Mouse (Mus musculus): ENCODE measurements around the gene Myo1f. TPM values are rescaled to one million over a fixed set of nuclear protein-coding genes. Genes with fewer than 3 reads are reported as not detected.

Myo1f gene
- total RNA-seq (2021) = 1 to 10 TPM; 1.2 to 1.6 TPM
- long read RNA-seq, experiment 1, partial matches to known transcripts = 0 of 2 reads
- long read RNA-seq, experiment 1, other reads (novel, unspliced or antisense) = 1 of 2 reads
- long read RNA-seq, experiment 2, partial matches to known transcripts = 1 of 3 reads
- long read RNA-seq, experiment 2, other reads (novel, unspliced or antisense) = 0 of 3 reads

DNA sequence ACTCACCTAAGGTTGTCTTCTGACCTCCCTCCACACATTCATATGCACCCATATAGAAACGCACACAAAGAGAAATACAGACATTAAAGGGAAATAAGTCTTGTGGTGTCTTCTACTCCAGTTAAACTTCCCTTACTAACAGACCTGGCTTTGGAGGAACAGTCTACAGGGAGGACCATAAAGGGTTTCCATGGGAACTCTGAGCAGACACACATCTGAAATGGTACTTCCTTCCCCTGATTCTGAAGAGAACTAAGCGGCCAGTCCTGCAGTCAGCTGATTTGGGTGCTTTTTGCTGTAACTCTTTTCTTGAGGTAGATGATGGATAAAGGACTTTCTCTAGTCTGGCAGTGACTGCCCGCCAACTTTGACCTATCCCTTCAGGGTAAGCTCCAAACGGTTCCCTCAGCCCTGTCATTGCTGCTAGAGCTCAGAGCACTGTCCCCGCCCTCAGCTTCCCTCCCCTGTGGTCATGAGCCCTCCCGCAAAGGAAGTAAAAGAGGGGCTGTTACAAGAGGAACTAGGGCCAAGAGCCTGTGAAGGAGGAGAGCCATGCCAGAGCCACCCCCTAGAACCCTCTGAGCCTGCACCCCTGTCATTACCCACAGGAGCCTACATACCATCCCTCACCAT, at the start of gene Myo1f:
TSS of gene Myo1f (plus strand) at position 485 of the 633 bp plus-strand sequence.
- peak; percentile 15 to 19 for DNase-seq (ENCODE audit: low spot score in 2 of 2)
- intact Hi-C loops (cut with DNase I) = no loop called here

- intact Hi-C loops (cut with DNase I) = no loop called here
- DNase-seq (ENCODE audit: low spot score in 2 of 2) = no peak
Measured at GRCm38 (mm10) chr17:33508386-33508785, 47.1 kb upstream of the Myo1f start.

DNA sequence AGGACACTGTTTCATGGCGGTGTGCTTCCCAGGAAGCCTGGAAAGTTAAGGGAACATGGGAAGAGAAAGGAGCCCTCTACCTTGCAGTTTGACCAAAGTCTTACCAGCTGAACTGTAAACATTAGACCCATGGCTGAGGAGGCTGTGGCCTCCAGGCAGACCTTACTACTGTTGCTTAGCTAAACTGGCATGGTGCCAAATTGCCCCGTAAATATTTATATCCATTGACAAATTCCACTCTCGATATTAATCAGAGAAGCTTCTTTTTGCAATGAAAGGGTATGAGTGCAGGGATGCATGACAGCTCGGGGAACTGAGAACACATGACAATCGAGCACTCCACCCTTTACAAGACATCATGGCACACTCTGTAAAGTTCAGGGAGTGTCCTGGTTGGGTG, 45.3 kb upstream of the Myo1f start:
- intact Hi-C loops (cut with DNase I) = no loop called here
- DNase-seq (ENCODE audit: low spot score in 2 of 2) = no peak

GRCm38 (mm10) chr17:33512441-33513415, 42.8 kb upstream of the Myo1f start:
- no peak for DNase-seq (ENCODE audit: low spot score in 2 of 2)
- intact Hi-C loops (cut with DNase I) = no loop called here

DNA sequence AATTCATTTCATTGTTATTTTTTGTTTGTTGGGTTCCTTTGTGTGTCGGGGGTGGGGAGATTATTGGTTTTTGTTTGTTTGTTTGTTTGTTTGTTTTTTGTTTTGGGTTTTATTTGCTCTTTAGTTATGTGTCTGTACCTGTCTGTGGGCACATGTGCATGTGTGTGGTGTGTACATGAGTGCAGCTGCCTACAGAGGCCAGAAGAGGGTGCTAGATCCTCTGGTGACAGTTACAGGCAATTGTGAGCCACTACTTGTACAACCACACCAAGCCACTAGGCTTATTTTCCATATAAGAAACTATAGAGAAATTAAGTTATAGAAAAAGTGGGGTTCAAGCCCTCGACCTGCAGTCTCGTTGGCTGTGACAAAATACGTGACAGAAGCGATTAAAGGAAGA, 41.6 kb upstream of the Myo1f start:
- no peak for DNase-seq (ENCODE audit: low spot score in 2 of 2)
- intact Hi-C loops (cut with DNase I) = no loop called here

GRCm38 (mm10) chr17:33520366-33520765, 35.1 kb upstream of the Myo1f start:
- no peak for DNase-seq (ENCODE audit: low spot score in 2 of 2)
- intact Hi-C loops (cut with DNase I) = no loop called here

DNA sequence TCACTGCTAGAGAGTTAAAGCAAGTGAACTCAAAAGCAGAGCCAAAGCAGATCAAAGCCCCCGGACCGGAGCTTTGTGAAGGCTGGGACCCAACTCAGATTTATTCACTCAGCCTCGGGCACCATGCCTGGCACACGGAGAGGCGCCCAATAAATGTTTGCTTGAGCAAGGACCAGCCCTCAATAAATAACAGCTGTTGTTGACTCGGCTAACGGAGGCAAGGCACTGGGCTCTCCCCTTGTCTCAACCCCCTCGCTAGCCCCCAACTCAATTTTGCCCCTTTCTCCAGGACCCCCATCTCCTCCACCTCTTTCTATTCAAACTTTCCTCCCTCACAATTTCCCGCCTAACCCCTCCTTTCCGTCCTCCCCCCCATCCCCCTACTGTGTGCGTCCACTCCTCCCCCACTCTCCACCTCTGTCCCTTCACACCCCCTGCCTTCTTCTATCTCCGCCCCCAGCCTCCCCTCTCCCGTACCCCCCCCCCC, 32.0 kb upstream of the Myo1f start:
- DNase-seq (ENCODE audit: low spot score in 2 of 2) = no peak
- intact Hi-C loops (cut with DNase I) = no loop called here

DNA sequence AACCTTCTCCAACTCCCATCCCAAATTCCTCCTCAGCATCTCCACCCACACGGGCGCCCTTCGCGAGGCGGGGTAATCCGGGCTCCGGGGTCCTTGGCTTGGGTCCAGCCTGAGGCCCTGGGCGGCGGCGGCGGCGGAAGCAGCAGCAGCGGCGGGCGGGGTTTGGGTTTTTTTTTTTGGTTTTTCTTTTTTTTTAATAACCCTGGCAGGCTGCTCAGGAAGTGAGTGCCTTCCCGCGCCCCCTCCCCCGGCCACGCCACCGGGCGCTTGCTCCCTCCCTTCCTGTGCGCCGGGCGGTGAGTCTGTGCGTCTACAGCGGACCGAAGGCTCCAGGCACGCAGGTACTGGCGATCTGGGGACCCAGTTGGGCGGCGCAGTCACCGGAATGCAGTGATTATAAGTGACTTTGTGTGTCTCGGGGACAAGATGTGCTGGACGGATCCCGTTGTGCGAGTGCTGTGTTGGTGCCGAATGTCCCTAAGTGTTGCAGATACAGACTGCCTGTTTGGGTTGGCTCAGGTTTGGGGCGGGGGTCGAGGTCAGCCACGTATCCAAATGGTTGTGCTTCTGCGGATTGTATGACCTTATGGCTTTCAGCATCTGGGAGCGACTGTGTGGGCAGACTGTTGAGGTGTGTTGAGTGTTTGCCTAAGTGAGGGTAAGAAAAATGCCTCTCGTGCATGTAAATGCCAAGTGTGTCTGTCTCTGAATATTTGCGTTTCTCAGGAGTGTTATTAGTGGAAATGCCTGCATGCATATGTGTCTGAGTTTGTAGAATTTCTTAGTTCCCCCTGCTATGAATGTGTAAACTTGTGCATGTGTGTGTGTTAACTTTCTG, 31.4 kb upstream of the Myo1f start, which contains the start of gene Adamts10:
TSS of gene Adamts10 (plus strand) at position 287 of the 838 bp plus-strand sequence.
- DNase-seq (ENCODE audit: low spot score in 2 of 2) = peak; percentile 58 to 61
- intact Hi-C loops (cut with DNase I) = no loop called here

DNA sequence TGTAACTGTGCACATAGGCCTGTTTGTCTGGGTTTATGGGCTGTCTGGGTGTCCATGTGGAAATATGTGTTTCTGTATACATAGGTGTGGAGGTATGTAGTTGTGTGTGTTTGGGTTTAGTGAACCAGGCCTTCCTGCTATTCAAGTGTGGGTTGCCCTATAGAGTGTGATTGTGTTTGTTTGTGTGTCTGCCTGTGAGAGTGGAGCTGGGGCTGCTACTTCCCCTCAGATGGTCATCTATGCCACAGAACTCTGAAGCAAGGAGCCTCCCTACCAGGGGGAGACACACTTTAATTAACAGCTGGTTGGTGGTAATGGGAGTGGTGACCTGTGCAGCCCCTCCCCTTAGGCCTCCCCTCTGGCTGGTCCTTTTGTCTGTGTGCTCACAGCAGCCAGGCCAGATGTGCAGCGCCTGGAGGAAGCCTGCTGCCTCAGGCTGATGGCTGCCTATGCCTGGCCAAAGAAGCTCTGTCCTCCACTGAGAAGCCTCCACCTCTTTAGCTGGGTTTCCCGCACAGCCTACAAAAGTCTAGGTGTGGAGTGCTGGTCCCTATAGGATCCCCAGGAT, 30.6 kb upstream of the Myo1f start:
- DNase-seq (ENCODE audit: low spot score in 2 of 2) = no peak

DNA sequence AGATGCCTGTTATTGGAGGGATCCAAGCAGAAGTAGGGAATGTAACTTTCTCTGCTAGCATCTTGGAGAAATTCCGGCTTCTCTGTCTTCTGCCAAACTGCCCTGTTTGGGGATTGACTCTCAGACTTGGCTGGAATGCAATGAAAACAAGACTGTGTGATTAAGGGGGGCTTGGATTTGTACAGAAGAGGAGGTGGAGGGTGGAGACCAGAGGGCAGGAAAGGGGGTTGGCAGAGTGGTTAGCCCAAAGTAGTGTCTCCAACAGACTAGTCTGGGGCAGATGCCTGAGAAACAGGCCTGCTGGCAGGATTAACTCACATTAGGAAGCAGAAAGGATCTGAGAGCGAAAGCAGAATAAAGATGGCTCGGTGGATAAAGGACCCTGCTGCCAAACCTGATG, 29.0 kb upstream of the Myo1f start:
- DNase-seq (ENCODE audit: low spot score in 2 of 2) = no peak
- intact Hi-C loops (cut with DNase I) = no loop called here

More for the DNA sequence above, 30.6 kb upstream of the Myo1f start:
- intact Hi-C loops (cut with DNase I) = no loop called here

DNA sequence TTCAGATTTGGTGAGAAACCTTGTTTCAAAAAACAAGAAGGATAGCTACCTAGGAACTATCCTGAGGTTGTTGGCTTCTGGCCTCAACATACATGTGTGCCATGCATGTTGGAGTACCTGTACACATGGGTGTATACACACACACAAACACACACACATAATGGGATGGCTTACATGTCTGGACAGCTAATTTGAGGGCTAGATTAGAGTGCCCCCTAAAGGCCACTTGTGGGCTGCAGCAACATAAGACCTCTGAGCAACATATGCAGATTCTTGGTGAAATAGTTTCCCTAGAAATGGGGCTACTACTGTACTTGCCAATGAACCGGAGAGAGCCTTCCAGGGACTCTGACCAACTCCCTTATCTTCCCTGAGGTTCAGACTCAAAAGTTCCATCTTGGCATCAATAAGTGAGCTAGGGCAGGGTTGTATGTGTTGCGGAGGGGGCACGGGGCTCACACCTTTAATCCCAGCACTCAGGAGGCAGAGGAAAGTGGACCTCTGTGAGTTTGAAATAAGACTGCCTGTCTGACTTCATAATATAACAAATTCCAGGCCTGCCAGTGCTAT, 16.3 kb upstream of the Myo1f start:
- intact Hi-C loops (cut with DNase I) = loop anchor here (2.0 kb wide), 1 partner anchor 100 kb away; no protein-coding TSS in a partner anchor
- peak; percentile 40 to 41 for DNase-seq (ENCODE audit: low spot score in 2 of 2)

- intact Hi-C loops (cut with DNase I) = loop anchor here (2.0 kb wide), 1 partner anchor 101 kb away; no protein-coding TSS in a partner anchor
- DNase-seq (ENCODE audit: low spot score in 2 of 2) = no peak
Measured at GRCm38 (mm10) chr17:33539878-33540277, 15.6 kb upstream of the Myo1f start.

DNA sequence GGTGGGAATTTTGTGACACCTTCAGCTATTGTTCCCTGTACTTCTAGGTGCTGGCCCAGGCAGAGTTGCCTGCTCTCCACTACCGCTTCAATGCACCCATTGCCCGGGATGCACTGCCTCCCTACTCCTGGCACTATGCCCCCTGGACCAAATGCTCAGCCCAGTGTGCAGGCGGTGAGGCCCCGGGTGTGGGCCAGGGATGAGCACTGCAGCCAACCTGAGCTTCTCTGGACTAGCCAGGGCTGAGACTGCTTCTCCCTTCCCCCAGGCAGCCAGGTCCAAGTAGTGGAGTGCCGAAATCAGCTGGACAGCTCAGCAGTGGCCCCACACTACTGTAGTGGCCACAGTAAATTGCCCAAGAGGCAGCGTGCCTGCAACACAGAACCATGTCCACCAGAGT, 6.3 kb upstream of the Myo1f start:
- intact Hi-C loops (cut with DNase I) = no loop called here
- DNase-seq (ENCODE audit: low spot score in 2 of 2) = no peak

GRCm38 (mm10) chr17:33550388-33550787, 5.1 kb upstream of the Myo1f start:
- intact Hi-C loops (cut with DNase I) = loop anchor here (5.0 kb wide), 1 partner anchor 113 kb away; no protein-coding TSS in a partner anchor
- no peak for DNase-seq (ENCODE audit: low spot score in 2 of 2)

DNA sequence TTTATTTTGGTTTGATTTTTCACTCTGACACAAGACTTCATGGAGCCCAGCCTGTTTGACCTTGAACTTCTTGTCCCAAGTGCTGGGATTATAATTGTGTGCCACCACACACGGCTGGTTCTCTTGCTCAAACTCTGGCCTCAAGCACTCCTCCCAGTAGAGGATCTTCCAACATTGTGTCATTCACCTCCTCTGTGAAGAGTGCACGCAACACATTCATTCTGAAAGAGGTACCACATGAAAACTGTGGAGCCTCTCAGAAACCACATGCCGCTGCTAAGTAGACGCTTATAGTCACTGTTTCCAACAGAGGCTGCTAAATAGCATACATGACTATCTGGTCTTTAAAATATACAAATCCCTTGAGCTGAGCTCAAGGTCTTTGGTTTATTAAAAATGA, 3.4 kb upstream of the Myo1f start:
- intact Hi-C loops (cut with DNase I) = loop anchor here (5.0 kb wide), 1 partner anchor 115 kb away; no protein-coding TSS in a partner anchor
- no peak for DNase-seq (ENCODE audit: low spot score in 2 of 2)

DNA sequence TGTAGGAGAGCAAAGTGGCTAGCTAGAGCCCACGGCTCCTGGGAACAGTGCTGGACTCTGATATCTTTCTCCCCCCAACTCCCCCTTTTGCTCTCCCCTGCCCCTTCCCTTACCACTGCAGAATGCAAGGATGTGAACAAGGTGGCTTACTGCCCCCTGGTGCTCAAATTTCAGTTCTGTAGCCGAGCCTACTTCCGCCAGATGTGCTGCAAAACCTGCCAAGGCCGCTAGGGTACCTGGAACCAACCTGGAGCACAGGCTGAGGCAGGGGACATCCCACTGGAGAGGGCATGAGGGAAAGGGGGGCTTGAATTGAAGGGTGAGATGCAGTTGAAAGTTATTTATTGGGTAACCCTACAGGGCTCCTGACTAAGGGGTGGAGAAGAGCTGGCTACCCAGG, 2.5 kb upstream of the Myo1f start:
- intact Hi-C loops (cut with DNase I) = loop anchor here (5.0 kb wide), 1 partner anchor 116 kb away; no protein-coding TSS in a partner anchor
- peak; percentile 16 to 33 for DNase-seq (ENCODE audit: low spot score in 2 of 2)

DNA sequence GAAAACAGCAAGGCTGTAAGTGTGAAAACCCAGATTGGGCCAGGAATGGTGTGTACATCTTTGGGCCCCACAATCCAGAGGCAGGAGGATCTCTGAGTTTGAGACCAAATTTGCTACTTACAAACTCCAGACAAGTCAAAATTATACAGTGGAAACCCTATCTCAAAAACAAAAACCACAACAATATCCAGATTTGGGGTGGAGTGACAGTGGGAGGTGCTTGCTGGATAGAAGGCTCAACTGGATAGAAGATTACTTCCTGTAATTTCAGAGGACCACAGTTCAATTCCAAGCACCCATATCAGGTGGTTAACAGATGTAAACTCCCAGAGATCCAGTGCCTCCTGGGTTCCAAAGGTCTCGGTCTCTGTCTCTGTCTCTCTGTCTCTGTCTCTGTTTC, 971 bp upstream of the Myo1f start:
- DNase-seq (ENCODE audit: low spot score in 2 of 2) = no peak
- intact Hi-C loops (cut with DNase I) = loop anchor here (5.0 kb wide), 1 partner anchor 117 kb away; no protein-coding TSS in a partner anchor

- intact Hi-C loops (cut with DNase I) = no loop called here
- no peak for DNase-seq (ENCODE audit: low spot score in 2 of 2)
Measured at GRCm38 (mm10) chr17:33557922-33558321, 2.4 kb downstream of the Myo1f start.

All from left cerebral cortex, postnatal 14 days (tissue).